Mouse (Mus musculus) testis, postnatal 10 days (tissue): ENCODE results near the gene Nrxn3.

Experiments used
- DNase-seq: peaks from one replicate; pipeline ENCODE4 v3.0.0; 2021; ENCODE audit warnings: low spot score

Nrxn3 gene

DNA sequence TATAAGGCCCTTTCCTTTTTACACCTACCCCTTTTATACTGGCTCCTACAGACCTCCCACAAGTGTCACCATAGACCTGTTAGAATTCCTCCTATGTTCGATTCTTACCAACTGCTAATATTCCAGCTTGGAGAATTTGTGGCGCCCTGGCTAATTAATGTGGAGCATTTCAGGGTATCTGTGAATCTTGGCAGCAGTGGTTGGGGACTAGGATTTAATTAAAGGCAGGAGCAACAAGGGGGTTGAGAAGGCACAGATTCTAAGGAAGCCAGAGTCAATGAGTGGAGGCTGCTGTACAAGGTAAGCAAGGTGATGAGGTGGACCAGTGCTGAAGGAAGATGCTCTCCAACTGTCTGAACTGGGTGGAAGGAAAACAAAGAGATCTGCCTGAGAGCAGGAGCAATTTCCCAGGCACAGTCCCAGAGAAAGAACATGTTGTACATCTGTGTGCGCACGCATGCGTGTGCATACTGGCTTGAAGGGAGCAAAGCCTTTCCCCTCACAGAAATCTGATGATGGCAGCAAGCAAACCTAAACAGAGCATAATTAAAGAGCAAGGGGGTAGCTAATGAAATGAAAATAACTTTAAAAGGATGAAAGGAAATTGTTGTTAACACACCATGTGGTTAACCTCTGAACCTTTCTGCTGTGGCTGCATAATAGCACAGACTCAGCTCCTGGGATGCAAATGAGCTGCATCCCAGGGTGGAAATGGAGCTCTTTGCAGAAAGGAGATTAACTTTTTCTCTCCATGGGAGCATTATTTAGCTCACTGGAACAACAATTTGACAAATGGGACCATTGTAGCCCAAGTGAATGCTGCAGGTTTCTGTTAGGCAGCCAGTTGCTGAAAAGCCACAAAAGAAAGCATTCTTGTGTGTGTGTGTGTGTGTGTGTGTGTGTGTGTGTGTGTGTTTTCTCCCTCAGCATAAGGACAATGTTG, 1409.5 kb downstream of the Nrxn3 start:
- DNase-seq: no peak

DNA sequence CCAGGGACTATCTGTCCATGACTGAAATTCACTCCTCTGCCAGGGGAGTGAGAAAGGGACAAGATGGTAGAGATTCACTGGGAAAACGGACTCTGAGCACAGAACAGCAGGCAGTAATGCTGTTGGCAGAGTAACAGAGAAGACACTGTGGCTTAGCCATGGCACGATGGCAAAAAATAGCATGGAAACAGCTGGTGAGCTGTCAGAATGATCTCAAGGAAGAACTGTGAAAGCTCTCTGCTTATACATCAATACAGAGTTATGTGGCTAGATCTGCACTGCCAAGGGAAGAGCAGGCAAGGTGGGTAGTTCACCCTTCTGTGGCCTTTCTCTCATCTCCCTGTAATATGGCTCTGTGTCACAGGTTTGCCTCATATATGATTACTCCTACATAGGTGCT, 1419.3 kb downstream of the Nrxn3 start:
- DNase-seq: no peak

DNA sequence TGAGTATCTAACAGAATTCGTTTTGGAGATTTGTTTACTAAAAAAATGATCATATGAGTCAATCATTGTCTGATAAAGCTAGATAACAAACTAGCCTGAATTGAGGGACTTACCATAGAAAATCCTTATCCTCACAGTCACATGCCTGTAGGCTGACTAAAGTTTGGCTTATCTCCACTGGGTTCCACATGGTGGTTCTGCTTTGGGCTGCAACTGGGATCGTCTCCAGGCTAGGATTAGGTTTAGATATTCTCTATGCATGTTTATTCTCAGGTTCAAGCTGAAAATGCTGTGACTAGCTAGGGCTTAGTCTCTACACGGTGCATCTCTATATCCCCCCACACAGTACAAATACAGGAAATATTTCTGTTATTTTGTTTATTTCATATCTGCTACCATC, 1421.6 kb downstream of the Nrxn3 start:
- DNase-seq: no peak

DNA sequence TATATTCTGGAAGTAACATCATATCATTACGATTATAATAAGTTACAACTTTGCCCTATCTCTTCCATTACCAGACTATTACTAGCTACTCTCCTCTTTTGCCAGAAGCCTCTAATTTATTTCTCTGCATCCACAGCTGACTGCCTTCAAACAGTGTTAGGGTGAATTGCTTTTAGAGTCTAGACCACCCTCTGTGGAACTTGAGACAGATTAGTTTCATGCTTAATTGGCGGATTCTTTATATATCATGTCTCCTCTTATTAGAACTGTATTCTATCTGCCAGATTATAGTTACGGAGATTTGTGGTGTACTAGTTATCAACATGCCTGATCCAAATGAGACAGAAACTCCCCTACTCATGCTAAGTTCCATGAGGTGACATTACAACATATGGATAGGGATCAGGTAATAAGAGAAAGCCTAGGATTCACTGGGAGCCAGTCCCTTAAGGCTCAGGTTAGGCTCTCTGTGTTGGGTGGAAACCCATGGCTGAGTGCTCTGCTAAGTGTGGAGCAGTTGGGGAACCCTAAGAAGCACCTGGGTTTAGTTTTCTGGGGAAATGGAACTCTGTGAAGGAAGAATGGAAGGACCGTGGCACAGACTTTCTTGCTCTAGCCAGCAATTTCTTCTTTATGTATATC, 1435.6 kb downstream of the Nrxn3 start:
- no peak for DNase-seq

DNA sequence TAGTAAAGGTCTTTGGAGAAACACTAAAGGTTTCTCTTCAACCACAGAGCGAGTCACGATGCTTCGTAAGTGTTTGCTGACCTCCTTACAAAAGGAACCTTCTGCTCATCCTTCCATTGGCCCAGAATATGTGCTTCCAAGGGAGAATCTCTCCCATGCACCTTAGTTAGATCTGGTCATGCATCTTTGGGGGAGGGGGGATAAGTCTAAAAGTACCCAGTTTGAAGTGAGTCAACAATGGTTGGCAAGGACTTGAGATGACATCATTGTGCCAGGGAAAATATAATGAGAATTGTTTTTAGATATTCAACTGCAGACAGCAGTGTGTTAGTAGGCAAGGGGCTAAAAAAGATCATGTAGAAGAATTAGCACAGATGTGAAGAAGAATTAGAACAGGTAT, 1437.2 kb downstream of the Nrxn3 start:
- DNase-seq: no peak

DNA sequence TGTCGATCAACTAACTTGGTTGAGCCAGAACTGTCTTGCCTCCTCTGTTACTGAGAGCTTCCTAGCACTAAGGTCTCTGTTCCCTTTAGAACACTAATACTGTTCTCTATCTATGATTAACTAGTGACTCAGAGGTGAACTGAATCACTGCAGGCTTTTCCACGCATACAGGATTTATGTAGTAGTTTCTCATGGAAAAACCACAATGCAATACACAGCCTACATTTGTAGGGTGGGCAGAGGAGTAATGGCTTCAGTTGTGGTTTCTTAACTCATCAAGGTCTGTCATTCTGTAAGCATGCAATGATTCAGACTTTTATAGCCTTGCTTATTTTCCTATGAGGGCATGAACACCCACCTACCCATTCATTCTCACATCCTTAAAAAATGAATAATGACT, 1443.4 kb downstream of the Nrxn3 start:
- DNase-seq: no peak

DNA sequence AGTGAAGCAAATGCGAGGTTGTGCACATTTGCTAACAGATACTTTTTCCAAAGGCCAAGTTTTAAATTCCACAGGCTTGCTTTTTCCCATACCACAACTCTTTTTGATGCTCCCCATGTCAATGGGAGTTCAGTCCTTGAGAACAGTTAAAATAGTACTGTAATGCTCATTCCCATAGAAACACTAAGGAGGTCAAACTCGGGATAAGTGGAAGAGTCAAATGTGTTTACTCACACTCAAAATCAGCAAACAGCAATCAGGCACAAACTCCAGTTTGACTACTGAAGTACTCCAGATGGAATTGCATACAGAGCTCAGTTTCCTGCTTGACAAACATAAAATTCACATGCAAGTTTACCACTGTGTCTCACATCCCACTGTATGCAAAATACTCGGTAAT, 1458.9 kb downstream of the Nrxn3 start:
- DNase-seq: no peak

DNA sequence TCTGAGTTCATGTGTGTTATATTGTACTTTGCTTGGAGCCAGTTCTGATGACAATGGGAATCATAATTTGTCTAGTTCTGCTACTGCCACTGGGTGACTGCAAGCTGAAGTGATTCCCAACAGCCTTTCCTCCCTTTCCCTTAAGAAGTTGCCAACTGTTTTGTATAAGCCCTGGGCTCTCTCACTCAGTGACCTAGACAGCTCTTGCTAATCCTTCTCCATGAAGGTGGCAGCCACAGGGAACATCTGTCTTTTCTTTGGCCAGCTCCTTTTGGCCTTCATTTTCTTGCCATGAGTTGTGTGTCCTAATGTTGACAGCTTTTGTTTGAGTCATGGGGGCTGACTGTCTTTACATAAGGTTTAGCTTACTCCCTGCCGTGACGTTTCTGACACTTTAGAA, 1460.3 kb downstream of the Nrxn3 start:
- no peak for DNase-seq

DNA sequence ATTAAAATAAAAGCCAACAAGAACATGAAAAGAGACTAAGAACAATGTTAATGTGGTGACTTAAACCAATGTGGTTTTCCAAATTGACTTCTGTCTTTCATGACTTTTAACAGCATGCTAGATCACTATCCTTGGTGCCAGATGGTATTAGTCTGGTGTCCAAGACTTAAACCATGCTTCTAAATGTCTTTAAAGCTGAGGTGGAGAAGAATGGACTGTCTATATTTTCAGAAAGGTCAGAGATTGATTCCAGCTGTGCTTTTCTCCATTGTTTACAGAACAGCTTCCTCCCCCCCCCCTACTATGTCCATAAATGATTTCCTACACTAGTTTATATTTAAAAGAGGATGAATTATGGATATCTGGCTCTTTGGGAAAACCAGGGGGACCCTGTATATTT, 1473.5 kb downstream of the Nrxn3 start:
- no peak for DNase-seq

DNA sequence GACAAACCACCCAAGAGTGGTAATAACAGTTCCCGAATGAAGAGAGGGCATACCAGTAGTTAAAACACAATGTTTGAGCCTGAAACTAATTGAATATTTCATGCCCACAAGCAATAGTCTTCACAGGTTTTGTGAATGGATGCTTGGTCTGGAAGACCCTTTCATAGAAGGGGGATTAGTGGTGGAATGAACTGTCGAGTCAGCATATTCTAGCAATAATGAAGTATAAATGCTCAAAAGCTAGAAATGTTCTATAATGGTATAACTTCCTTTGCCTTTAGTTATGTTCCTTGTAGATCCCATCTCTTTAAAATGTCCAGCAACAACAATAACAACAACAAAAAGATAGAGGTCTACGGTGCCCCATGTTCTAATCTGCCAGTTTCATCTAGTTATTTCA, 1475.3 kb downstream of the Nrxn3 start:
- no peak for DNase-seq

DNA sequence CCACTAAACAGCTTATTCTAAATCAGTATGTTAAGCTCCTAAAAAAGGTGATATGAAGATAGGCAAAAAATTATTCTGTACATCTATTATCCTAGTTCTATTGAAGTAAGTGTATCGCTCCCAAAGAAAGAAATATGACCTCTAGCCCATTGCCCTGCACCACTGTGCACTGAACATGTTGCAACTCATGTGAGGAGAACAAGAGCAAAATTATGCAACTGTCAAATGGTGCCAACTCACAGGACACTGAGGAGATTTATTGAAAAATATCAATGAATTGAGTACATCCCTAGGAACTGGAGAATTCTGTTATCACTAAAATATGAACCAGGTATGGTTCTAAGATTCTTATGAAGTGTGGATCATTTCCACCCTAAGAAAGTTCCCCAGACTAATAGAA, 1479.8 kb downstream of the Nrxn3 start:
- DNase-seq: no peak

DNA sequence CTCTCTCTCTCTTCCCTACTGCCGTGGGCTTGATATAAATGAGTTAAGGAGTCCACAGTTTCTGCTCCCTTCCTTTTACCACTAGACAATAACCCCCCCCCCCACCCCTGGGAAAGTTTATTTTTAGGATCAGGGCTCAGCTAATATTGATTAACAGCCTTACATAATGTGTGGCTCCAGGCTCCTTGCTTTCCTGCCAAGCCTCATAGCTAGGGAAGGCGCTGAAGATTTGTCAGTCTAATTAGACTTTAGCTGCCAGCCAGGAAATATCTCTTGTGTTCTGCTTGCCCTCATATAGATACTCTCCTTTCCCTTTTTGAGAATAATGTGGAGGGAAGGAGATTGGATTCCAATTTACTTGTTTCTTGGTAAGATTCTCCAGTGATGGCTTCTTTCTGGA, 1488.7 kb downstream of the Nrxn3 start:
- DNase-seq: no peak

DNA sequence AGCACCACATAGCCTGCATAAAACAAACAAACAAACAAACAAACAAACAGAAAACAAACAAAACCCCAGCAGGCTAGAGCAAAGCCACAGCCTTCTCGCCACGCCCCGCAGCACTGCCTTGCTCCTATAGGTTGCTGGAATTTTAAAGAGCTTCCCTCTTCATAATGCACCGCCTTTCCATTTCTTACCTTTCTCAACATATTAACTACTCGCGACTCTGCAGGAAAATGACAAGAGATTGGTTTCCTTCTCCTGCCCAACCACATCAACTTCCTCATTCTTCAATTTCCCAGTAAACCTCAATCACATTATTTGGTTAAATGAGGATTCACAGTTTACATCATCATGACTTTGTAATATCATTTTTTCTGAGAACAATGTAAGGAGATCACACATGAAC, 1494.4 kb downstream of the Nrxn3 start:
- DNase-seq: no peak

DNA sequence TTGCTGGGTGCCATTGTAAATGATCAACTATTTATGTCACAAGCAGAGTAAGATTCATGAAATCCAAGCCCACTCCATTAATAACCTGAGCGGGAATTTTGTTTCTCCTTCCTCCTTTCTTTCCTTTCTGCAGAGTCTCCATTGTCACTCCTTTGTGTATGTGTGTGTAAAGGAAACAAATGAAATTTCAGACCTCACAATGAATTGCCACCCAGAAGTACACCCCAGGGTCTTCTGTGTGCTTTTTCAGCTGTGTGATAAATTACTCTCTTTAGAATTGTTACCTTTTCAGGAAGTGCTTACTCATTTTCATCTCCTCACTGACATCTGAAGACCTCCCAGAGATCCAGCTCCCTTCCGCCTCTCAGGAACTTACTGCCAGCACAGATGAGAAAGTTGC, 1506.4 kb downstream of the Nrxn3 start:
- DNase-seq: no peak

DNA sequence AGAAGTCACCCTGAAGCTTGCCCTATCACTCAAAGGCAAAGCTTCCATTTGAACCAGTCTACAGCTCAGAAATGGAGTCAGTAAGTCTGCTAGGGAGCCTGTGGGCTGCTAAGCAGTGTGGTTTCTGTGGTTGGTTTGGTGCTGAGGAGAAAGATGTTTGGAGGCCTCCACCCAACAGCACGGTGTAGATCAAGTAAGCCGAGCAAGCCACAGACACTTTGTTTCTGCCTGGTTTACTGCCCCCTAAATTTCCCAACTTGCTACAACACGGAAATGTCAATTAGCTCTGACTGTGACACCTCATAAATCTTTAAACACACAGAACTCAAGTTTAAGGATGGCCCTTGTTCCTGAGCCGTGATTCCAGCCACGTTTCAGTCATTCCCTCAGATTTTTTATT, 1513.4 kb downstream of the Nrxn3 start:
- no peak for DNase-seq

DNA sequence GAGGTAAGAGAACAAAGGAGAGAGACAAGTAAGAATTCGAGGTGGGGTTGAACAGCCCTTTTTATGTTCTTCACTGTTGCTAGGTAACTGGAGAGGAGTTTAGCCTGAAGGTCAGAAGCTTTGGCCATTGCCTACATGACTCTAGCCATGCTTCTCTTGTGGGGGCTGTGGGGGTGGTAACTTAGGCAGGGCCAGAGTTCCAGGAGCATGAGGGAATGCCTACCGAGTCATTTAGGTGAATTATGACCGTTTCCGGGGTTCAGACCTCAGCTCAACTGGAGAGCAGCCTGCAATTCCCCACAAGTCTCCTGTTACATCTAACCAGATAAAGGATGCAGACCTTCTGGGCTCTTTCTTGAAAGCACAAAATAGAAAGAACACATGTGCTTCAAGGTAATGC, 1537.6 kb downstream of the Nrxn3 start:
- DNase-seq: no peak

DNA sequence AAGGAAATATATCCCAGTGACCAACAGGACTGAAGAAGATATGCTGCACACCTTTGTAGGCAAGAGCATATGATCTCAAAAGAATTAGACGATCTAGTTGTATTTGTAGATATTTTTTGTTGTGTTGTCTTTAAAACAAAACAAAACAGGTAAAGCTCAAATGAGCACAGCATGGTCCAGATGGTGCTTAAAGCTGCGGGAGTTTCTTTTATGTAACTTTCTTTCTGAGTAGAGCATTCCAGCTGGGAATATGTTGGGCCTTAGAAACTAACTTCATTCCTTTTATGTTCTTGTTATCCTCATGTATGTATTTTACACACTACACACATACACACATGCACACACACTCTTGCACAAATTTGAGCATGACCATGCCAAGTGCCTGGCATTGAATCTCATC, 1545.4 kb downstream of the Nrxn3 start:
- DNase-seq: no peak

DNA sequence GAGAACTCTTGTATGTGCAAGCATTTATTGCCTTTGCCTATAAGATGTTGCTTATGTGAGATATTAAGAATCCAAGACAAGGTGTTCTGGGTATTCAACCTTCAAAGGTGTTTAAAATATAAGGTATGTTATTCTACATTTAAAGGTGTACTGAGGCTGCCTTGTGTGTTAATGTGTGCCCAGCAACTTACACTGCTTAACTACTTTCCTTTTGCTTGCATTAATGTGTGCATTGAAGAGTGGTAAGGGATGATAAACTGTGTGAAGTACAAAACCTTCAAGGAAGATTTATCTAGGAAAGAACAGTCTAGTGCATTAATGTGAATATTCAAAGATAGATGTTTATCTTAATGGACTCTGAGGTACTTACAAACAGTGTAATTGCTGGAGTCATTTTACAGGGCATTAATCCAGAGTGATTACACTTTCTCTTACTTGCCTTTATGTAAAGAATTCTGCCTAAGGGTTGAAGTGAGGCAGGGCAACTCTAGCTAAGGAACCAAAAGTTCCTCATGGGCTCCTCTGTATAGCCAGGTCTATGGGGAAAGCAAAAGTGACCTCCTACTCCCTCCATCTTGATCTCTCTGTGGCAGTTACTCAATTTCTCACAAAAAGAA, 1548.2 kb downstream of the Nrxn3 start:
- DNase-seq: no peak

DNA sequence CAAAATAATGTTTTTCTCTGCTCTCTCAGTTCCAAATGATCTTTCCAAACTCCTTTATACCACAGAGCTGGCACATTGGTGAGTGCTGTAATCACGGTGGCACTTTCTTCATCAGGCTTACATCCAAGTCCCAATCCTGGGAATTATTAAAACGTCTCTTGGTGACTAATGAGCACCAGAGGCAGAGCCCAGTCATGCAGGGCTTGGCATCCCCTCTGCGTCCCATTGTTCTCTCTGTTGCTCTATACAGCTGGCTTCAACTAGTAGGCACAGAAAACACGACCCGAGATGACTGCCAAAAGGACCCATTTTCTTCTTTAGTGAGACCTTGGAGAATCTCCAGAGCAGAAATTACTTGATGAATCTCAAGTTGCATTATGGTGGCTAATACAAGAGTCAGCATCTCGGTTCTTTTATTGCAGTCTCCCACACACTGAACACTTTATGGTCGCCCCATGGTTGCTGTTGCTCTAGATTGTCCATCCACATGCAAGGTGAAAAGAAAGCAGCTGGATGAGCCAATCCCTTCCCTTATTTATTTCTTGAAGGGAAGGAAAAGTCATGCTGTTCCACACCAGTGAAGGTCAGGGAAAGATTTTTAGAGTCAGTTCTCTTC, 1552.1 kb downstream of the Nrxn3 start:
- DNase-seq: no peak

DNA sequence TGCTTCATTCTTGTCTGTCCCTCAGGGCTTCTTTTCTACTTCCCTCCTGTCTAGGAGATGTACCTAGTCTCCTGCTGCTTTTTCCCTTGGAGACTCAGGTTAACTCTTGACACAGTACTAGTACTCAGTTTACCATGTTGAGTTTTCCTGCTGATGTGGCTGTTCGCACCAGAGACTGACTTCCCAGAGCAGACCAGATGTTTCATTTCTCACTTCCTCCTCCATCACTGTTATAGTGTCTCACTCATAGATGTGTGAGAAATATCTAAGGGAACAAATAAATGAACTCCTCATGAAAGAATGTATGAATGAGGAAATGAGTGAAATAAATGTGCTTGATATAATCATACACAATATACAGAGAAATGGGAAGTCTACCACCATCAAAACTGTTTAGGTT, 1558.6 kb downstream of the Nrxn3 start:
- DNase-seq: no peak

DNA sequence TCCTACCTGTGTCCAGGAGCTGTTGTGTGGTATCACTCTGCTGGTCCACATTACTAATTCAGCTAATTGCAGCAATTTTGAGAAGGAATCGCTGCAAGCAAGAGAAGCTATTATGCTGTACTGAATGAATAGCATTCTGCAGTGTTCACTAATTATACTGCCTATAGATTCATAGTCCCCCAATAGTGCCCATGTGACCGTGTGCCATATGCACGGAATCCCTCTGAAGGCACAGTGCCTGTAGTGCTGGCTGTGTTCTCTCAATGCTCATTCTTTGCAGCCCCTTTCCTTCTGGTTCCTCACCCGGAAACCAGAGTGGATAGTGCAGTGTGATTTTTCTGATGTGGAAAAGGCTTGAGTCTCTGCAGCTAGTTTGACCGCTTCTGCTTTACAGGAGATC, 1560.3 kb downstream of the Nrxn3 start:
- DNase-seq: no peak

DNA sequence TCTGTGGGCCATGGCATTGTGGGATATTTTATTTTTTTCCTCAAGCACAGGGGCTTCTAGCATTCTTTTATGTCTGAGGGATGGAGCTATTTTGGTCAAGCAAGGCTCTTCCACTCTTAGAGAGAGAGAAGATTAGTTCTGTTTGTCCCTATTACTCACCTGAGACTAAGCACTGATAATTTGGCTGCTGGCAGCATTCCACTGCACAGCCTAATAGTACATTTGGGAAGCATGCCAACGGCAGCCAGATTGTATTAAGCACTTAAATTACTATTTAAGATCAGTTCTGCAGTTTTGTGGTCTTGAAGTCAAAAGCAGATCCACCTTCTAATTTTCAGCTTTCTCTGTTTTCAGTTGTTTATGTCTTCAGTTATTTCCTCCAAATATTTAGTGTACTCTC, 1580.0 kb downstream of the Nrxn3 start:
- DNase-seq: no peak

DNA sequence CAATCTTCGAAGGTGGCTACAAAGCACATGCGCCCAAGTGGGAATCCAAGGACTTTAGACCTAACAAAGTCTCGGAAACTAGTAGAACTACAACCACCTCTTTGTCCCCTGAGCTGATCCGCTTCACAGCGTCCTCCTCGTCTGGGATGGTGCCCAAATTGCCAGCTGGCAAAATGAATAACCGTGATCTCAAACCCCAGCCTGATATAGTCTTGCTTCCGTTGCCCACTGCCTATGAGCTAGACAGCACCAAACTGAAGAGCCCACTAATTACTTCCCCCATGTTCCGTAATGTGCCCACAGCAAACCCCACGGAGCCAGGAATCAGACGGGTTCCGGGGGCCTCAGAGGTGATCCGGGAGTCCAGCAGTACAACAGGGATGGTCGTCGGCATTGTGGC, 1609.1 kb downstream of the Nrxn3 start:
- no peak for DNase-seq
